Mouse (Mus musculus): ENCODE results near the gene Acat2. TPM values are rescaled to one million over a fixed set of nuclear protein-coding genes. Genes with fewer than 3 reads are reported as not detected.
"Not testable (repeated sequence)": the region's sequence is repeated elsewhere in the genome, so short reads cannot be mapped to it uniquely, and the experiment has no call there.

The Acat2 gene
- polyA plus RNA-seq, 3 experiments from 2014 or later = 43.9 to 61.5 (median 48.0) TPM

DNA sequence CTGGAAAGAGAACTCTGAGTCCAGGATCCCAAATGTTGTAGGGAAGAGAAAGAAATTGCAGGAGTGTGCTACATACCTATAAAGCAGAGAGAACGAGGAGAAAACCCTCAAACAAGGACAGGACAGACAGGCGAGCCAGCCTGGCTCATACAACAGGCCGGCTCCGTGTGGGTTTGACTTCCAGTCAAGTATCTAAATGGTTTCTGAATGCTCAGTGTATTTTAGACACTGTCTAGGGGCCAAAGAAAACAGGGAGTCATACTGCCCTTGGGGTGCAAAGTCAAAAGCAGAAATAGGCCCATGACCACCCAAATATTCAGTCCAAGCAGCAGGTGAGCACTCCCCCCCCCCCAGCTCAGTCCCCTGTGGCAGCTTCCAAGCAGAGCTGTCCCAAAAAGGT lies 54.7 kb downstream of the Acat2 start:
- ATAC-seq = no peak

DNA sequence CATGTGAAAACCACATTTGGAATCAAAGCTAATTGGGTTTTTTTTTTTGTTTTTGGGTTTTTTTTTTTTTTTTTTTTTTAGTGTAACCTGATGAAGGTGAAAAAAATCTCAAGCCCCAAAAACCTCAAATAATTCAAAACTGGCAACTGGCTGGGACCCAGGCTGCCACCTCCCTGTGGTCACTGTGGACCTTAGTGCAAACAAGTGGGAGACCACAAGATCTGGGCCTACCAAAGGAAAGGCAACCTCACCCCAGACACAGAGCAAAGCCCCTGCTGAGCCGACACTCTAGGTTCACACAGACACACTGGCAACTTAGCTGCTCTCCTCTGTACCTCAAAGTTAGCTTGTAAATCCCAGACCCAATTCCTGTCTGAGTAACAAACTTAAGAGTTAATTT lies 56.2 kb downstream of the Acat2 start:
- ATAC-seq = no peak

DNA sequence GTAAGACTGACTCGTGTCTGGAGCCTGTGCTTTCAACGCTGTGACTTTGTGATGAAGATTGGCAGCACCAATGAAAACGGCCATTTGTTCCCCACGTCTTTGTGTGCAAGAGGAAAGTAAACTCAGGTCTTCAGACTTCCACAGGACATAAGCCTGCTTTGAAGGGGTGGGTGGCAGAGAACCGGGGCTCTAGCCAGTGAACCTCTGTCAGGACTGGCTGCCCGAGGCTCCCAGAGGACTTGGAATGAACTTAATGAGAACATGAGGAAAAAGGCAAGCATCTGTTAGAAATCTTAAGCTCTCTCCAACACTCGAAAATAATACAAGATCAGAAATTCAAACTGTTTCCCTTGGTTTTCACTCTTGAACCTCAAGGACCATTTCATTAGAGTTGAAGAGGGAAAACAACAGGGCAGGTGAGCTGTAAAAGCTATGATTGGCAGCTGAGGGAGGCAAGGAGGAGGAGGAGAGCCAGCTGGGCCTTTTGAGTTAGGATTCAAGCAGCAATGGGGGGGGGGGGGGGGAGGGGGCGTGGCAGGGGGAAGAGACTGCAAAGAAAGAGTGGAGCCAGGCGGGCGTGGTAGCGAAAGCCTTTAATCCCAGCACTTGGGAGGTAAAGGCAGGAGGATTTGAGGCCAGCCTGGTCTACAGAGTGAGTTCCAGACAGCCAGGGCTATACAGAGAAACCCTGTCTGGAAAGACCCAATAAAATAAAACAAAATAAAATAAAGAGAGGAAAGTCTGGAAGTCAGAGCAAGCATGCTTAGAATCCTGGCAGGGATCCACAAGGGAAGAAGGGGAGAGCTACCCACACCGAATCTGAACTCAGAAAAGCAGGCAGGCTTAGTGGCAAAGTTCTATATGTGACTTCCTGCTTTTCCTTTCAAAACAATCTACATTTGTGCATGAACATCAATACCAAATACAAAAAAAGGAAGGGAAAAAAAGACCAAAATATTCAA lies 56.9 kb downstream of the Acat2 start:
- ATAC-seq = no peak

DNA sequence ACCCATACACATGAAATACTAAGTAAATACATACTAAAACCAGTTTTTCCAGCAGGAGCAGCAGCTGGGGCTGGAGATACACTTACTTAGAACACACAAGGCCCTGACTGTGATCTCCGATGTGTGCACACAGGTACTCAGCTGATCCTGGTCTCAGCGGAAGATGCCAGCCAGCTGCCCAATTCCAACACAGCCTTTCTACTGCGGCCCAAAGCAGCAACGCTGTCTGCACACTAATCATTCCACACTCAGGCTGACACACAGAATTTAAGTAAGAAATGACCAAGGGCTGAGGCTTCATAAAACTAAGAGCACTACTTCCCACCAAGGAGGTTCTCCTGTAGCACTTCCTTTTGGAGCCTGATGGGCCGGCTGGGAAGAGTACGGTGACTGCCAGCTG lies 58.3 kb downstream of the Acat2 start:
- no peak for ATAC-seq

DNA sequence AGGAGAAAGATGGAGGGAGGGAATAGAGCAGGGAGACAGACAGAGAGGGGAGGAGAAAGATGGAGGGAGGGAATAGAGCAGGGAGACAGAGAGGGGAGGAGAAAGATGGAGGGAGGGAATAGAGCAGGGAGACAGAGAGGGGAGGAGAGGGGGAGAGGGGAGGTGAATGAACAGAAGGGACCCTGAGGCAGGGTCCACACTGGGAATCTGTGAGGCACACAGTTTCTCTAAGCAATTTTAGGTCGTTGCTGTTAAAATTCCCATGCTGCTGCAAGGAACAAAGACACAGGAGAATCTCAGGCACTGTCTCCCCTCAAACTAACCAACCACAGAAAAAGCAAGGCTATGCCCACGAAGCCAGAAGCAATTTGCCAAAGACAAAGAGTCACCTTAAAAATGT lies 61.9 kb downstream of the Acat2 start:
- not testable (repeated sequence) for ATAC-seq

DNA sequence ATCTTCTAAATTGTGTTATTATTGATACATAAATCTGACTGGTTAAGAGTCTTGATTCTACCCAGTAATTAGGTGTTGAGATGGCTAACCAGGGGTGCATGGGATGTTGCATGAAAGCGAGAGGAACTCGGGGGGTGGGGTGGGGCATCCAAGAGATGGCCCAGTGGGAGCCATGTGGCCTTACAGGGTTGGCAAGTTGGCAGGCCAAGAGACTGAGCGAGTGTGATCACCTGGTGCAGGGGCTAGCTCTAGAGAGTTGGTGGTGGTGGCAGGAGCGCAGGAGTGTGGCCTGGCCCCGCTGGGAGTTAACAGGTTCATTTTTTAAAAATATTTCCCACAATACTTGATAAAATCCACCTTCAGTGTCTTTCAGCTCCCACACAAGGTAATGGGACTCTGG lies 62.9 kb downstream of the Acat2 start:
- no peak for ATAC-seq

Other genes with a start within 250 kb of the Acat2 start
- 10 to 100 TPM; 14.8 to 40.1 (median 36.0) TPM for gene Igf2r, start 191.1 kb downstream of the Acat2 start, polyA plus RNA-seq (2017; shearing (Covaris generic))
- under 1 TPM in 1 of 3 experiments, not detected in 2; 0.39 TPM for gene Mas1, start 92.6 kb downstream of the Acat2 start, polyA plus RNA-seq (2017; shearing (Covaris generic))
- not detected for gene Mrgprh, start 84.7 kb downstream of the Acat2 start, polyA plus RNA-seq (2017; shearing (Covaris generic))
- 1 to 10 TPM in 1 of 3 experiments, under 1 TPM in 1, not detected in 1; 0.66 to 1.5 TPM for gene Pnldc1, start 50.5 kb downstream of the Acat2 start, polyA plus RNA-seq (2017; shearing (Covaris generic))
- 100 to 1,000 TPM; 221 to 332 (median 236) TPM for gene Tcp1, start 45.0 kb downstream of the Acat2 start, polyA plus RNA-seq (2017; shearing (Covaris generic))
- gene Mrpl18, start 44.4 kb downstream of the Acat2 start, polyA plus RNA-seq (2017; shearing (Covaris generic)) = 100 to 1,000 TPM; 192 to 313 (median 193) TPM
- gene Acat3, start 20.1 kb downstream of the Acat2 start, polyA plus RNA-seq (2017; shearing (Covaris generic)) = 1 to 10 TPM in 1 of 3 experiments, under 1 TPM in 2; 0.67 to 1.2 (median 0.71) TPM
- gene Wtap, start 33.4 kb upstream of the Acat2 start, polyA plus RNA-seq (2017; shearing (Covaris generic)) = 100 to 1,000 TPM; 115 to 197 (median 137) TPM
- 10 to 100 TPM; 58.1 to 60.8 (median 59.0) TPM for gene Sod2, start 46.1 kb upstream of the Acat2 start, polyA plus RNA-seq (2017; shearing (Covaris generic))
- gene Gpr31b, start 91.5 kb upstream of the Acat2 start, polyA plus RNA-seq (2017; shearing (Covaris generic)) = not detected
- gene Tcp10b, start 100.4 kb upstream of the Acat2 start, polyA plus RNA-seq (2017; shearing (Covaris generic)) = not detected
- gene Unc93a, start 171.1 kb upstream of the Acat2 start, polyA plus RNA-seq (2017; shearing (Covaris generic)) = not detected